Mouse (Mus musculus): ENCODE measurements around the gene Echdc2. TPM values are rescaled to one million over a fixed set of nuclear protein-coding genes. Genes with fewer than 3 reads are reported as not detected.
A peak's percentile ranks its signal among the peaks of the same experiment; 100 is the strongest.

Echdc2 gene
- polyA plus RNA-seq, 1 experiment from 2014 or later, result 13.0 TPM

GRCm38 (mm10) chr4:108182278-108182677 is 17.0 kb downstream of the Echdc2 start:
- no peaks in the 10 kb centered on the region for H3K4me1 ChIP-seq (replicated peaks; ENCODE audit: control insufficient read depth, insufficient read depth, low read length)
- no peak overlapping the region for H3K27ac ChIP-seq (ENCODE audit: low read length)
- H3K9ac ChIP-seq (replicated peaks; ENCODE audit: low read depth, low read length), result no peak overlapping the region
- no peaks in the 10 kb centered on the region for H3K27me3 ChIP-seq (replicated peaks; ENCODE audit: control insufficient read depth, insufficient read depth, low read length)
- no peaks in the 10 kb centered on the region for H3K9me3 ChIP-seq (ENCODE audit: control insufficient read depth, low read length)
- no peak overlapping the region for H3K4me2 ChIP-seq (ENCODE audit: low read length)
- H3K4me3 ChIP-seq (replicated peaks; ENCODE audit: low read length), result no peak overlapping the region
- 29% methylated on average over 1 of the region's 1 CpGs for WGBS
- ATAC-seq, result no peak
- no peaks in the 10 kb centered on the region for H3K36me3 ChIP-seq (ENCODE audit: control insufficient read depth, insufficient read depth)

GRCm38 (mm10) chr4:108192821-108193323 is 27.6 kb downstream of the Echdc2 start:
- Histone ChIP-seq H3K36me3 (ENCODE audit: control insufficient read depth, insufficient read depth) (no peaks in the 10 kb centered on the region), H3K4me2 (ENCODE audit: low read length) (no peak overlapping the region), H3K4me1 (replicated peaks; ENCODE audit: control insufficient read depth, insufficient read depth, low read length) (no peaks in the 10 kb centered on the region), H3K27ac (ENCODE audit: low read length) (no peak overlapping the region), H3K9me3 (ENCODE audit: control insufficient read depth, low read length) (no peaks in the 10 kb centered on the region), H3K4me3 (replicated peaks; ENCODE audit: low read length) (no peak overlapping the region), H3K9ac (replicated peaks; ENCODE audit: low read depth, low read length) (no peak overlapping the region), H3K27me3 (replicated peaks; ENCODE audit: control insufficient read depth, insufficient read depth, low read length) (no peaks in the 10 kb centered on the region)
- no peak for ATAC-seq
- 79% methylated on average over 2 of the region's 2 CpGs for whole genome bisulfite sequencing

GRCm38 (mm10) chr4:108196277-108196855 is 31.1 kb downstream of the Echdc2 start:
- no peaks in the 10 kb centered on the region for H3K27me3 ChIP-seq (replicated peaks; ENCODE audit: control insufficient read depth, insufficient read depth, low read length)
- 53% methylated on average over 6 of the region's 6 CpGs for WGBS
- no peak overlapping the region for H3K4me2 ChIP-seq (ENCODE audit: low read length)
- no peak for ATAC-seq
- H3K27ac ChIP-seq (ENCODE audit: low read length), result no peak overlapping the region
- no peaks in the 10 kb centered on the region for H3K4me1 ChIP-seq (replicated peaks; ENCODE audit: control insufficient read depth, insufficient read depth, low read length)
- no peak overlapping the region for H3K9ac ChIP-seq (replicated peaks; ENCODE audit: low read depth, low read length)
- H3K36me3 ChIP-seq (ENCODE audit: control insufficient read depth, insufficient read depth), result no peaks in the 10 kb centered on the region
- no peaks in the 10 kb centered on the region for H3K9me3 ChIP-seq (ENCODE audit: control insufficient read depth, low read length)
- no peak overlapping the region for H3K4me3 ChIP-seq (replicated peaks; ENCODE audit: low read length)

- H3K27ac ChIP-seq (ENCODE audit: low read length), result no peak overlapping the region
Measured at GRCm38 (mm10) chr4:108199236-108199635, 34.0 kb downstream of the Echdc2 start.

GRCm38 (mm10) chr4:108204629-108205028 is 39.4 kb downstream of the Echdc2 start:
- ATAC-seq, result no peak
- Histone ChIP-seq H3K4me2 (ENCODE audit: low read length) (no peak overlapping the region), H3K4me3 (replicated peaks; ENCODE audit: low read length) (no peak overlapping the region), H3K27ac (ENCODE audit: low read length) (no peak overlapping the region), H3K27me3 (replicated peaks; ENCODE audit: control insufficient read depth, insufficient read depth, low read length) (no peaks in the 10 kb centered on the region), H3K36me3 (ENCODE audit: control insufficient read depth, insufficient read depth) (no peaks in the 10 kb centered on the region), H3K4me1 (replicated peaks; ENCODE audit: control insufficient read depth, insufficient read depth, low read length) (no peaks in the 10 kb centered on the region), H3K9me3 (ENCODE audit: control insufficient read depth, low read length) (no peaks in the 10 kb centered on the region), H3K9ac (replicated peaks; ENCODE audit: low read depth, low read length) (no peak overlapping the region)
- WGBS, result 92% methylated on average over 6 of the region's 6 CpGs

More at GRCm38 (mm10) chr4:108199236-108199635, 34.0 kb downstream of the Echdc2 start:
- 68% methylated on average over 2 of the region's 2 CpGs for WGBS
- ATAC-seq, result no peak
- Histone ChIP-seq H3K4me2 (ENCODE audit: low read length) (no peak overlapping the region), H3K4me3 (replicated peaks; ENCODE audit: low read length) (no peak overlapping the region), H3K36me3 (ENCODE audit: control insufficient read depth, insufficient read depth) (no peaks in the 10 kb centered on the region), H3K27me3 (replicated peaks; ENCODE audit: control insufficient read depth, insufficient read depth, low read length) (no peaks in the 10 kb centered on the region), H3K4me1 (replicated peaks; ENCODE audit: control insufficient read depth, insufficient read depth, low read length) (no peaks in the 10 kb centered on the region), H3K9me3 (ENCODE audit: control insufficient read depth, low read length) (no peaks in the 10 kb centered on the region), H3K9ac (replicated peaks; ENCODE audit: low read depth, low read length) (no peak overlapping the region)

GRCm38 (mm10) chr4:108213023-108213422 is 47.8 kb downstream of the Echdc2 start:
- H3K9ac ChIP-seq (replicated peaks; ENCODE audit: low read depth, low read length), result no peak overlapping the region
- H3K9me3 ChIP-seq (ENCODE audit: control insufficient read depth, low read length), result no peaks in the 10 kb centered on the region
- H3K27me3 ChIP-seq (replicated peaks; ENCODE audit: control insufficient read depth, insufficient read depth, low read length), result peaks cover 16% of the 10 kb centered on the region
- no peak overlapping the region for H3K27ac ChIP-seq (ENCODE audit: low read length)
- 85% methylated on average over 2 of the region's 2 CpGs for WGBS
- H3K4me2 ChIP-seq (ENCODE audit: low read length), result no peak overlapping the region
- H3K4me1 ChIP-seq (replicated peaks; ENCODE audit: control insufficient read depth, insufficient read depth, low read length), result 0 out of 2 replicates have a peak, but pooled peaks cover 2% of the 10 kb centered on the region
- H3K4me3 ChIP-seq (replicated peaks; ENCODE audit: low read length), result no peak overlapping the region
- ATAC-seq, result no peak
- H3K36me3 ChIP-seq (ENCODE audit: control insufficient read depth, insufficient read depth), result no peaks in the 10 kb centered on the region

- H3K9me3 ChIP-seq (ENCODE audit: control insufficient read depth, low read length), result no peaks in the 10 kb centered on the region
- H3K9ac ChIP-seq (replicated peaks; ENCODE audit: low read depth, low read length), result no peak within 1 kb of the TSS
- 1% methylated on average over 75 of the region's 107 CpGs for WGBS
Measured at GRCm38 (mm10) chr4:108217332-108218179, 52.3 kb downstream of the Echdc2 start, which contains the start of gene Zyg11a. Zyg11a (minus strand) TSS chr4:108218048.

GRCm38 (mm10) chr4:108219019-108219418 is 53.8 kb downstream of the Echdc2 start:
- 10% methylated on average over 9 of the region's 9 CpGs for WGBS
- H3K9me3 ChIP-seq (ENCODE audit: control insufficient read depth, low read length), result no peaks in the 10 kb centered on the region
- no peak for ATAC-seq
- H3K27me3 ChIP-seq (replicated peaks; ENCODE audit: control insufficient read depth, insufficient read depth, low read length), result peaks cover 32% of the 10 kb centered on the region
- H3K4me1 ChIP-seq (replicated peaks; ENCODE audit: control insufficient read depth, insufficient read depth, low read length), result 0 out of 2 replicates have a peak, but pooled peaks cover 4% of the 10 kb centered on the region
- H3K4me2 ChIP-seq (ENCODE audit: low read length), result 0 out of 2 replicates have a peak overlapping the region, but pooled peaks have one; percentile 13
- no peaks in the 10 kb centered on the region for H3K36me3 ChIP-seq (ENCODE audit: control insufficient read depth, insufficient read depth)
- H3K4me3 ChIP-seq (replicated peaks; ENCODE audit: low read length), result no peak overlapping the region
- H3K9ac ChIP-seq (replicated peaks; ENCODE audit: low read depth, low read length), result no peak overlapping the region
- H3K27ac ChIP-seq (ENCODE audit: low read length), result no peak overlapping the region

More at GRCm38 (mm10) chr4:108217332-108218179, 52.3 kb downstream of the Echdc2 start, which contains the start of gene Zyg11a:
- no peak for ATAC-seq
- Histone ChIP-seq H3K4me1 (replicated peaks; ENCODE audit: control insufficient read depth, insufficient read depth, low read length) (0 out of 2 replicates have a peak, but pooled peaks cover 4% of the 10 kb centered on the region), H3K36me3 (ENCODE audit: control insufficient read depth, insufficient read depth) (no peaks in the 10 kb centered on the region), H3K27me3 (replicated peaks; ENCODE audit: control insufficient read depth, insufficient read depth, low read length) (peaks cover 32% of the 10 kb centered on the region), H3K27ac (ENCODE audit: low read length) (no peak within 1 kb of the TSS), H3K4me3 (replicated peaks; ENCODE audit: low read length) (peak within 1 kb of the TSS; percentile 36), H3K4me2 (ENCODE audit: low read length) (peak within 1 kb of the TSS; percentile 43)

- H3K4me3 ChIP-seq (replicated peaks; ENCODE audit: low read length), result no peak overlapping the region
- H3K4me1 ChIP-seq (replicated peaks; ENCODE audit: control insufficient read depth, insufficient read depth, low read length), result 0 out of 2 replicates have a peak, but pooled peaks cover 4% of the 10 kb centered on the region
- H3K9me3 ChIP-seq (ENCODE audit: control insufficient read depth, low read length), result no peaks in the 10 kb centered on the region
- WGBS, result 80% methylated on average over 5 of the region's 5 CpGs
- peaks cover 16% of the 10 kb centered on the region for H3K27me3 ChIP-seq (replicated peaks; ENCODE audit: control insufficient read depth, insufficient read depth, low read length)
- H3K36me3 ChIP-seq (ENCODE audit: control insufficient read depth, insufficient read depth), result no peaks in the 10 kb centered on the region
- no peak overlapping the region for H3K9ac ChIP-seq (replicated peaks; ENCODE audit: low read depth, low read length)
- H3K4me2 ChIP-seq (ENCODE audit: low read length), result no peak overlapping the region
- ATAC-seq, result no peak
- no peak overlapping the region for H3K27ac ChIP-seq (ENCODE audit: low read length)
Measured at GRCm38 (mm10) chr4:108222507-108222906, 57.3 kb downstream of the Echdc2 start.
